Mouse (Mus musculus) brain, embryonic 18.5 days (tissue): ENCODE data around the gene Chrna1.
"Not testable (repeated sequence)": the region's sequence is repeated elsewhere in the genome, so short reads cannot be mapped to it uniquely, and the experiment has no call there.

Experiments used
- DNase-seq: peaks from one replicate; pipeline ENCODE4 v3.0.0-alpha.2; 2012; ENCODE audit warnings: low read depth, low spot score

The Chrna1 gene

GRCm38 (mm10) chr2:73557956-73558355, 22.2 kb downstream of the Chrna1 start:
- DNase-seq = no peak

GRCm38 (mm10) chr2:73557061-73557460, 23.1 kb downstream of the Chrna1 start:
- not testable (repeated sequence) for DNase-seq

GRCm38 (mm10) chr2:73554389-73554788, 25.7 kb downstream of the Chrna1 start:
- DNase-seq = no peak

DNA sequence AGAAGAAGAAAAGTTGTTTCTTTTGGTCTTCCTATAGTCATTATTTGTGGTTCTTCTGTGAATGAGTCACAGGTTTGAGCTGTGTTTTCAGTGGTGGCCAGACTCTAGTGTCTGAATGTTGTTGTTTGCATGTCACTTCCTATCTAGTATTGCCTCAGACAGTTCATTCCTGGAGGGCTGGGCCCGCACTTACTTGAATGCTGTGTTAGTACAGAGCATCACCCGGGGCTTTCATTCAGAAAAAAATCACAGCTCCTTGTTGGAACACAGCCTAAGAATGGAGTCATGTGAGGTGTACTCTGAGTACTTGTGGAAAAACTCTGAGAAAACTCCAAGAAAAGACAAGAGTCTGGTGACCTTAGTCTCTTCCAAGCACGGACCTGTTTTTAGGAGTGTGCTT, 27.2 kb downstream of the Chrna1 start:
- DNase-seq = no peak

DNA sequence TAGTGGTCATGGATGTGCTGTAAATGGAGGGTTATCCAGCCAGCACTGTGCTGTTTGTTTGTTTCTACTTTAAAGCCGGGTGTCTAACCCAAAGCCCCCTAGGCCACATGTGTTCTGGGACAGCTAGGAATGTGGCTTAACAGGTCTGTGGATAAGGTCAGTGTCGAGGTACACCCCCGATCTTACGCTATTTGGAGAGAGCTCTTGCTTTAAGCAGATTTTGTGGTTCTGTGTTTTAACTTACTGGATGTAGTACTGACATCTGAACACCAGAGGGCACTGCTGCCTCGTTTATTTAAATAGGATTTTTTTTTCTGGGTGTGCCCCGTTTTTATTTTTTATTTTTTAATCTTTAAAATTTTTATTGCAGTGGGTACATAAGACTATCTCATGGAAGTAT, 29.4 kb downstream of the Chrna1 start:
- DNase-seq = no peak

- no peak for DNase-seq
Measured at GRCm38 (mm10) chr2:73548542-73548941, 31.6 kb downstream of the Chrna1 start.

DNA sequence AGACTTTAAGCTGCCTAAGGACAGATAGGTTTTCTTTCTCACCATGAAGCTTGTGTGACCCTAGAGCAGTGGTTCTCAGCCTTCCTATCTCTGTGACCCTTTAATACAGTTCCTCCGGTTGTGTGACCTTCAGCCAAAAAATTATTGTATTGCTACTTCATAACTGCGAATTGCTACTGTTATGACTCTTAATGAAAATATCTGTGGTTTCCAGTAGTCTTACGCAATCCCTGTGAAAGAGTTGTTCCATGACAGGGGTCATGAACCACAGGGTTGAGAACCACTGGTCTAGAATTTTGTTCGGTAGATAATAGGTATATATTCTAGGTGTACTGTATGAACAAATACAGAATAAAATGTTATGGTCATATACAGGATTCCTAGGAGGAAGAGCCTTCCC, 32.9 kb downstream of the Chrna1 start:
- DNase-seq = no peak

- DNase-seq = no peak
Measured at GRCm38 (mm10) chr2:73545556-73545955, 34.6 kb downstream of the Chrna1 start.

DNA sequence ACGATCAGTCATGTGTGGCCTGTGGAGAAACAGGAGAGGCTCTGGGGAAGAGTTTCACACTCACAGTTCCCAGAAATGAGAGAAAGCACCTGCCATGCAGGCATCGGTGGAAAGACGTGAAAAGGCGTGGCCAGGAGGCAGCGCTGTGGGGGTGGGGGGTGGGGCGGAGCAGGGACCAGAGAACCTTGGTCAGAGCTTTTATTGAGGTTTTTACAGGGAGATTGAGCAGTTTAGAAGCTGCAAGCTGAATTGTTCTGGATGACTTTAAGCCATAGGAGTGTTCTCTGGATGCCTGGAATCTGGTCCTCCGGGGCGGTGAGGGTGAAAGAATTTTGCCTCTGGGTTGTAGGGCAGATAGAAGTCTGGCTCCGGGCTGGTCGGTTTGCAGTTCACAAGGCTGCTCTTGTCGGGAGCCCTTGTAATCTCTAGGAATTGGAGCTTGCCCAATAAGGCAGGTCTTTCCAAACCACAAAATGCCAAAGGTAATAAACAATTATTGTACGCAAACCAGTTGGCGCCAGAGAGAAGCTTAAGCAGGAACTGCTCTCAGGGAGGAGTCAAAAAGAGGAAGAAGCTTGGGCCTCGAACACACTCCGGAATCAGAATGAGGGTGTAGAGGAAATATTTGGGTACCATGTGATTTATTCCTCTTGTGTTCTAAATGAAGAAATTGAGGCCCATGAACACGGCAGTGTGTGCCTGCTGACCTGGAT, 39.5 kb downstream of the Chrna1 start:
- no peak for DNase-seq

GRCm38 (mm10) chr2:73539697-73540096, 40.4 kb downstream of the Chrna1 start:
- DNase-seq = no peak

DNA sequence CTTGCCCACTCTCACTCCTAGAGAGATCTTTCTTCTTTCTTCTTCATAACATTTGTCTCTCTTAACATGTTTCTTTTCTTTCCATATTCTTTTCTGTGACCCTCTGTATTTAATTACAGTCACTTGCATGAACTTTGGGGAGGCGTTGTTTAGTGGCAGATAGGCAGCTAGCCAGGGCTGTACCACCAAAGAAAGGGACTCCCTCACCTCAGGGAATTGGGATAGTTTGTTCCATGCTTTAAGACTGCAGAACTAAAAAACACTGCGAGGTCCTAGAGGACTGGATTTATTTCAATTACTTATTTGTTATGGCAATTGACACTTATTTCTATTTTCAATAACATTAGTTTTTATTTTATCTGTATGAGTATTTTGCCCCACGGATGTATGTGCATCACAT, 41.0 kb downstream of the Chrna1 start:
- DNase-seq = no peak

GRCm38 (mm10) chr2:73538590-73538989, 41.5 kb downstream of the Chrna1 start:
- no peak for DNase-seq

GRCm38 (mm10) chr2:73536091-73536783, 43.9 kb downstream of the Chrna1 start:
- DNase-seq = no peak

GRCm38 (mm10) chr2:73534720-73535119, 45.4 kb downstream of the Chrna1 start:
- DNase-seq = no peak

DNA sequence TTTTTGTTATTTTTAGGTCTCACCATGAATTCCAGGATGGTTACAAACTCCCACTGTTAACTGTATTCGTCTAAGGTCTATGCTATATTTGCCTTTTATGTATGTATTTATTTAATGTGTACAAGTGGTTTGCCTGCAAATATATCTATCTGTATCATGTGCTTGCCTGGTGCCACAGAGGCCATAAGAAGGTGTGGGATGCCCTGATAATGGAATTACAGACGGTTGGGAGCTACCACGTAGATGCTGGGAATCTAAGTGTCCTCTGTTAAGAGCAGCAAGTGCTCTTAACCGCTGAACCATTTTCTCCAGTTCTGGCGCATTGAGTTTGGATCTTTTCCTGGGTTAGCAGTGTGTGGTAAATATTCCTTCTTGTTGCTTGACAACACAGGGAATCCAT, 49.7 kb downstream of the Chrna1 start:
- DNase-seq = no peak

- no peak for DNase-seq
Measured at GRCm38 (mm10) chr2:73529356-73530330, 50.5 kb downstream of the Chrna1 start, which contains the start of gene Wipf1. Gene Wipf1 (minus strand): TSS chr2:73529734.

DNA sequence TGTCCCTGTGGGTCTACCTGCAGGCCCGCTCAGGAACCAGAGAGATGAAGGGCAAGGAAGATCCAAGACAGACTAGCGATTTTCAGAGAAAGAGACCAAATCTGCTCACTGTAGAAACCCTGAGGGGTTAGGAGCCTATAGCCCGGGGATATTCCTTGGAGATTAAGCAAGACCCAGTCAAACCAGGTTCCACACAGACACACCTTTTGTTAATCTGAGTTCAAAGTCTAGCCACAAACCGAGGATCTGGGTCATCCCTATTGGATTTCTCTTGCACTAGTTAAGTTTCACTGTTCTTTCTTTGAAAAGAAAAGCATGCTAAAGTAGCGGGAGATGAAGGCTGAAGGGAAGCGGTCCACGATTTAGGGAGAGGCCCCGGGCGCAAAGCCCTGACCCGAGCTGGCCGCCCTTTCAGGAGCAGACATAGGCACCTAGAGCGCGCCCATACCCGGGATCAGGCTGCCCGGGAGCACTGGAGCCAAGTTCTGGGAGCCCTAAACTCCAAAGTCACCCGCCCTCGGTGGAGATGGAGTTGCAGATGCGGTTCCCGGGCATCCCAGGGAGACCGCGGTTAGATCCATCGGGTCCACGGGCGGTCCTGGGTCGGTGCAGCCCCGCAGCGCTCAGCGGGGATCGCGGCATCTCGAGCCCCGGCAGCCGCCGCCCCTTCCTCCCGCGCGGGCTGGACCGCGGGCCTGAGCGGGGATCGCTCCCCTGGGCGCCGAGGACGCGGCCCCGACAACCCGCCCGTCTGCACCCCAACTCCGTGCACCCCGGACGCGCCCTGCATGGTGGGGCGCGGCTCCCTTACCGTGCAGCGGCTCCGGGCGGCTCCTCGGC, 51.4 kb downstream of the Chrna1 start:
- no peak for DNase-seq

- DNase-seq = no peak
Measured at GRCm38 (mm10) chr2:73527956-73528355, 52.2 kb downstream of the Chrna1 start.

DNA sequence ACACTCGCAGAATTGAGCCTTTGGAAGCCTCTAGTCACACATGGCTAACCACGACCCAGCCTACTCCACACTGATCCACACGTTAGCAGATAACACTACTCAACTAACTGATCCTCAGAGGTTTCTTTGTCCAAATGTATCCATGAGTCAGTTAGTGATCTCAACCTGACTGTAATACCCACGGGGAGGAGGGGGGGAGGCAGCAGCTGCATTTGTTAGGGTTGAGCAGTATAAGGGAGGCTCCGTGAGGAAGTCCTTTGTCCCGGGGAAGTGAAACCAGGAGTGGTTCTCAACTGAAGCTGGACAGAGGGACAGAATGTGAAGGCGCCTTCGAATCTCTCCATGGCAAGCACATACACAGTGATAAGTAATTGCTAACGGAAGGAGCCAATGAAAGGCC, 53.4 kb downstream of the Chrna1 start:
- no peak for DNase-seq

GRCm38 (mm10) chr2:73522891-73523290, 57.2 kb downstream of the Chrna1 start:
- DNase-seq = no peak

DNA sequence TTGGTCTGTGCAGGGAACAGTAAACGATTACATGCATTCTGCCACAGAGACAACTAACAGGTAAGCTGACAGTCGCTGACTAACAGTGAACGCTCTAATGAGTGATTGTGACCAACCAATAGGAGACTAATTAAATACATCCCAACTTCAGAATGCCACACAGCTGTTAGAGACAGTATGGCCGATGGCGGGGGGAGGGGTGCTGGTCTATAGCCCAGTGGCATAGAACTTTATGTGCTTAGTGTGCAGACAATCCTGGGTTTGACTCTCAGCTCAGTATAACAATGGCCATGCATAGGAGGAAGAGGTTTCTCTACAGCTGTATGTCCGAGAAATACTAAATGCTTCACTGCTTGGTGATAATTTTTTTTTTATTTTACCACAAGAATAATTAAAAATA, 57.8 kb downstream of the Chrna1 start:
- no peak for DNase-seq
